Mouse (Mus musculus) left cerebral cortex, postnatal 10 days (tissue): ENCODE results near the gene Il4i1. TPM values are rescaled to one million over a fixed set of nuclear protein-coding genes. Genes with fewer than 3 reads are reported as not detected.

Experiments
- DNase-seq, 2 experiments: peaks; one replicate each; pipeline ENCODE4 v3.0.0; 2021 to 2022; ENCODE audit warnings: low spot score in 2 of 2, mixed read lengths in 1 of 2; ENCODE audit errors: extremely low spot score in 1 of 2
- intact Hi-C: fragments of 180-260 bp; cut with DNase I; formaldehyde crosslinking; loops from one replicate; pipeline ENCODE4 v1.15.1; 2025
- total RNA-seq, 2 experiments: library from RNA; stranded (reverse); gene quantifications; 2 replicates each; pipeline ENCODE4 v1.2.3; 2021

The Il4i1 gene
- total RNA-seq, 2 experiments from 2014 or later = 1.1 to 2.7 TPM

- intact Hi-C loops = no loop called here
- no peak for DNase-seq
Measured at GRCm38 (mm10) chr7:44856265-44856916, 40.2 kb downstream of the Il4i1 start.

- intact Hi-C loops = no loop called here
- peak; percentile 92 for DNase-seq
Measured at GRCm38 (mm10) chr7:44857042-44857552, 40.9 kb downstream of the Il4i1 start, which contains the start of gene Pnkp. TSS of gene Pnkp (plus strand) at chr7:44857139.

- intact Hi-C loops = no loop called here
- peak in 1 of 2 experiments; percentile 66 for DNase-seq
Measured at GRCm38 (mm10) chr7:44857905-44858304, 41.7 kb downstream of the Il4i1 start.

- intact Hi-C loops = no loop called here
- no peak for DNase-seq
Measured at GRCm38 (mm10) chr7:44859896-44860295, 43.7 kb downstream of the Il4i1 start.

- intact Hi-C loops = no loop called here
- peak in 1 of 2 experiments; percentile 86 for DNase-seq
Measured at GRCm38 (mm10) chr7:44860576-44861428, 44.6 kb downstream of the Il4i1 start.

GRCm38 (mm10) chr7:44861429-44861816, 45.2 kb downstream of the Il4i1 start:
- intact Hi-C loops = no loop called here
- no peak for DNase-seq

GRCm38 (mm10) chr7:44862434-44862833, 46.2 kb downstream of the Il4i1 start:
- no peak for DNase-seq
- intact Hi-C loops = no loop called here

- intact Hi-C loops = no loop called here
- DNase-seq = no peak
Measured at GRCm38 (mm10) chr7:44863210-44863609, 47.0 kb downstream of the Il4i1 start.

- intact Hi-C loops = no loop called here
- no peak for DNase-seq
Measured at GRCm38 (mm10) chr7:44863982-44864494, 47.9 kb downstream of the Il4i1 start.

- intact Hi-C loops = no loop called here
- DNase-seq = peak in 1 of 2 experiments; percentile 61
Measured at GRCm38 (mm10) chr7:44864595-44865542, 48.7 kb downstream of the Il4i1 start.

GRCm38 (mm10) chr7:44866276-44867009, 50.3 kb downstream of the Il4i1 start:
- peak in 1 of 2 experiments; percentile 79 for DNase-seq
- intact Hi-C loops = no loop called here

- no peak for DNase-seq
- intact Hi-C loops = no loop called here
Measured at GRCm38 (mm10) chr7:44867010-44867702, 51.0 kb downstream of the Il4i1 start.

- intact Hi-C loops = no loop called here
Measured at GRCm38 (mm10) chr7:44867802-44868201, 51.6 kb downstream of the Il4i1 start.

GRCm38 (mm10) chr7:44868465-44868864, 52.3 kb downstream of the Il4i1 start:
- DNase-seq = no peak
- intact Hi-C loops = no loop called here

More at GRCm38 (mm10) chr7:44867802-44868201, 51.6 kb downstream of the Il4i1 start:
- no peak for DNase-seq

- peak in 1 of 2 experiments; percentile 81 for DNase-seq
- intact Hi-C loops = no loop called here
Measured at GRCm38 (mm10) chr7:44868919-44869696, 52.9 kb downstream of the Il4i1 start.

- DNase-seq = peak; percentile 96 to 97
Measured at GRCm38 (mm10) chr7:44869697-44870528, 53.7 kb downstream of the Il4i1 start, which contains the start of gene Ptov1. TSS of gene Ptov1 (minus strand) at chr7:44869788.

More at GRCm38 (mm10) chr7:44869697-44870528, 53.7 kb downstream of the Il4i1 start, which contains the start of gene Ptov1:
- intact Hi-C loops = no loop called here
